Mouse (Mus musculus) adrenal gland, postnatal 0 days (tissue): ENCODE results near the gene Pcca. TPM values are rescaled to one million over a fixed set of nuclear protein-coding genes. Genes with fewer than 3 reads are reported as not detected.

ENCODE experiments used
- polyA plus RNA-seq: library from polyadenylated mRNA; unstranded; fragments of >200 nt; fragmentation: Nextera tagmentation; extraction: Ambion mirVana; gene quantifications from 2 replicates; pipeline ENCODE4 v1.2.1, GENCODE M21; 2015

Pcca gene
- 21.9 and 30.9 TPM in 2 replicates for polyA plus RNA-seq

GRCm38 (mm10) chr14:122534017-122534924, at the start of gene Pcca:
TSS of gene Pcca (plus strand) at chr14:122534324.

GRCm38 (mm10) chr14:122490441-122491328, 43.4 kb upstream of the Pcca start, which contains the start of gene Gm10837:
TSS of gene Gm10837 (plus strand) at chr14:122490586.

GRCm38 (mm10) chr14:122913657-122914056, 379.5 kb downstream of the Pcca start, which contains the start of gene Ggact:
TSS of gene Ggact (minus strand) at chr14:122913757.

Other genes starting within 250 kb of the Pcca start
- not detected in 2 replicates for gene Gm5089, start 83.2 kb upstream of the Pcca start, polyA plus RNA-seq
- not detected in 2 replicates for gene Zic5, start 68.6 kb upstream of the Pcca start, polyA plus RNA-seq
- gene Zic2, start 58.9 kb upstream of the Pcca start, polyA plus RNA-seq: 0.06 TPM in 1 of 2 replicates, not detected in the other
- not detected in 2 replicates for gene Gm10837, start 43.7 kb upstream of the Pcca start, polyA plus RNA-seq